ENCODE assay signal across 8 mouse cellular contexts in the genomic region with DNA sequence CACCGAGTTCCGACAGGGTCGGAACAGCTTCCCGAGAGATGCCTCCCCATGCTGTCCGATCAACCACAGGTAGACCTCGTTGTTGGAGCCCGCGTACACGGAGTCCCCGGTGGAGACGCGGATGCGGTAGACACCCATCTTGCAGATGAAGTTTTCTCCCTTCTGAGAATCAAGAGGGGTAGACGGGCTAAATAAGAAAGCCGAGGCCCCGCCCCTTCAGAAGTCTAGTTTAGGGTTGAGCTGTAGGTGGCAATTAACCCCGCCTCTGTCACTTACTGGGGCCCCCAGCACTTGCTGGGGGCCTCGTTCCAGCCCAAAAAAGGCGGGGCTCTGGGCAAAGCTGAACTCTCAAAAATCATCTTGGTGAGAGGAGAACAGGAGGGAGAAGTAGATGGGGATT. TPM values are rescaled to one million over a fixed set of nuclear protein-coding genes. Genes with fewer than 3 reads are reported as not detected.
DNase-seq lines count a peak whose midpoint lies in the region; ATAC-seq and TF ChIP-seq lines count a peak whose summit lies in the region.

A gene (minus strand): TSS at position 164 of the 400 bp plus-strand sequence.

- H3K27ac ChIP-seq in gastrocnemius, adult 2 months = no peak within 1 kb of the TSS
- no peak within 1 kb of the TSS for H3K27ac ChIP-seq in embryonic facial prominence, embryonic 15.5 days (replicated peaks)
- no peak within 1 kb of the TSS for H3K27ac ChIP-seq in intestine, embryonic 16.5 days (ENCODE audit: low read length)
- H3K27ac ChIP-seq in midbrain, embryonic 13.5 days = no peak within 1 kb of the TSS

- peaks cover 9% of the 10 kb centered on the region; the same call in 1 of the 2 replicates for H3K4me1 ChIP-seq in embryonic facial prominence, embryonic 15.5 days
- peaks cover 5% of the 10 kb centered on the region for H3K4me1 ChIP-seq in intestine, embryonic 16.5 days (ENCODE audit: control insufficient read depth, insufficient read depth, low read length)
- peaks cover 20% of the 10 kb centered on the region for H3K4me1 ChIP-seq in midbrain, embryonic 13.5 days (replicated peaks)

- no peak within 1 kb of the TSS for H3K9ac ChIP-seq in embryonic facial prominence, embryonic 15.5 days
- H3K9ac ChIP-seq in intestine, embryonic 16.5 days (ENCODE audit: low read depth, low read length) = 0 out of 2 replicates have a peak within 1 kb of the TSS, but pooled peaks have one; percentile 40
- no peak within 1 kb of the TSS for H3K9ac ChIP-seq in midbrain, embryonic 13.5 days (replicated peaks)

- no peaks in the 10 kb centered on the region for H3K36me3 ChIP-seq in embryonic facial prominence, embryonic 15.5 days
- H3K36me3 ChIP-seq in intestine, embryonic 16.5 days (ENCODE audit: control insufficient read depth, insufficient read depth, low read length) = no peaks in the 10 kb centered on the region
- no peaks in the 10 kb centered on the region for H3K36me3 ChIP-seq in midbrain, embryonic 13.5 days

- WGBS in embryonic facial prominence, embryonic 15.5 days = under 1% methylated on average over 19 of the region's 19 CpGs
- WGBS in intestine, embryonic 16.5 days = 1% methylated on average over 19 of the region's 19 CpGs
- WGBS in midbrain, embryonic 13.5 days = under 1% methylated on average over 19 of the region's 19 CpGs

- H3K4me3 ChIP-seq in gastrocnemius, adult 2 months = peak within 1 kb of the TSS; percentile 51
- H3K4me3 ChIP-seq in embryonic facial prominence, embryonic 15.5 days (replicated peaks) = peak within 1 kb of the TSS; percentile 31
- H3K4me3 ChIP-seq in intestine, embryonic 16.5 days (ENCODE audit: low read length) = peak within 1 kb of the TSS; percentile 40
- peak within 1 kb of the TSS; percentile 26 for H3K4me3 ChIP-seq in midbrain, embryonic 13.5 days (replicated peaks)

- TF ChIP-seq CTCF in gastrocnemius, adult 2 months (IDR thresholded peaks at IDR 0.05) = no peak

- DNase-seq in gastrocnemius, adult 2 months = no peak
- no peak for DNase-seq in gastrocnemius, postnatal 14 days
- DNase-seq in cerebellum, adult 11-12 months = no peak
- DNase-seq in MN1 (ENCODE audit: low spot score) = no peak

- no peaks in the 10 kb centered on the region for H3K9me3 ChIP-seq in embryonic facial prominence, embryonic 15.5 days (replicated peaks)
- no peaks in the 10 kb centered on the region for H3K9me3 ChIP-seq in intestine, embryonic 16.5 days (ENCODE audit: control insufficient read depth, low read length)
- no peaks in the 10 kb centered on the region for H3K9me3 ChIP-seq in midbrain, embryonic 13.5 days

- no peak for ATAC-seq in embryonic facial prominence, embryonic 15.5 days (ENCODE audit: insufficient number of reproducible peaks, low FRiP score, low TSS enrichment, low read depth)
- peak; percentile 26; the same call in 1 of the 2 replicates for ATAC-seq in intestine, embryonic 16.5 days
- ATAC-seq in midbrain, embryonic 13.5 days = no peak
- no peak for ATAC-seq in megakaryocyte progenitor cell, adult 5-6 weeks (replicated peaks; ENCODE audit: poor library complexity)

- H3K4me2 ChIP-seq in embryonic facial prominence, embryonic 15.5 days (replicated peaks) = peak within 1 kb of the TSS; percentile 47
- peak within 1 kb of the TSS; percentile 74 for H3K4me2 ChIP-seq in intestine, embryonic 16.5 days (ENCODE audit: low read depth, low read length)
- peak within 1 kb of the TSS; percentile 55 for H3K4me2 ChIP-seq in midbrain, embryonic 13.5 days (replicated peaks)

- intact Hi-C loops in gastrocnemius, adult 2 months (cut with DNase I) = no loop called here
- intact Hi-C loops in gastrocnemius, postnatal 14 days (cut with DNase I; ENCODE audit: low total_unique reads) = no loop called here

- H3K27me3 ChIP-seq in embryonic facial prominence, embryonic 15.5 days = peaks cover 55% of the 10 kb centered on the region
- H3K27me3 ChIP-seq in intestine, embryonic 16.5 days (replicated peaks; ENCODE audit: control insufficient read depth, insufficient read depth, low read length) = peaks cover 27% of the 10 kb centered on the region
- H3K27me3 ChIP-seq in midbrain, embryonic 13.5 days = peaks cover 44% of the 10 kb centered on the region

RNA-seq across cellular contexts. Expression of the gene that starts here (rescaled TPM):
- total RNA-seq in gastrocnemius, adult 2 months (2021) = under 1 TPM in 1 of 2 experiments, not detected in 1; 0.17 TPM
- total RNA-seq in gastrocnemius, postnatal 14 days (2021) = not detected
- 1.3 and 2.6 TPM in 2 replicates for polyA plus RNA-seq in embryonic facial prominence, embryonic 15.5 days (2015; fragmentation: Nextera tagmentation; extraction: Ambion mirVana)
- polyA plus RNA-seq in intestine, embryonic 16.5 days (2015; fragmentation: Nextera tagmentation; extraction: Ambion mirVana) = 0.64 and 1.1 TPM in 2 replicates
- polyA plus RNA-seq in midbrain, embryonic 13.5 days (2015; fragmentation: Nextera tagmentation; extraction: Ambion mirVana) = not detected in 2 replicates
- total RNA-seq in megakaryocyte progenitor cell, adult 5-6 weeks (2015) = 1.4 and 1.6 TPM in 2 replicates
- total RNA-seq in megakaryocyte progenitor cell, adult 5-6 weeks (2017) = 1.2 TPM in 2 replicates
